Comparison of ENCODE assay signal across 22 mouse cellular contexts in genomic region chr6:18436127-18436812, GRCm38 (mm10).
DNase-seq lines count a peak whose midpoint lies in the region; ATAC-seq and TF ChIP-seq lines count a peak whose summit lies in the region.
"Had no signal": no experiment of that assay in that cellular context is flagged by ENCODE, and none has a peak within 500 bp of the region (broad histone marks: within the 10 kb centered on the region; RNA-seq: fewer than 3 reads in every experiment).

No protein-coding gene starts in this region.

- H3K27ac ChIP-seq in heart, embryonic 11.5 days (ENCODE audit: low read depth, low read length) = peak overlapping the region; percentile 63
- H3K27ac ChIP-seq in intestine, embryonic 14.5 days (ENCODE audit: low read depth) = peak overlapping the region; percentile 38; the same call in 1 of the 2 replicates
- no peak overlapping the region for H3K27ac ChIP-seq in intestine, postnatal 0 days (ENCODE audit: low read depth, low read length)
- peak overlapping the region; percentile 33; the same call in 1 of the 2 replicates for H3K27ac ChIP-seq in bone marrow, adult 2 months (ENCODE audit: control insufficient read depth, insufficient read depth, low read depth, low read length, poor library complexity)
- H3K27ac ChIP-seq in liver, embryonic 14.5 days = peak overlapping the region; percentile 36
- H3K27ac ChIP-seq in stomach, postnatal 0 days (replicated peaks) = no peak overlapping the region
- H3K27ac ChIP-seq: embryonic facial prominence, embryonic 15.5 days; gastrocnemius, adult 2 months; hindbrain, embryonic 13.5 days; kidney, embryonic 15.5 days; limb, embryonic 15.5 days; midbrain, embryonic 12.5 days; neural tube, embryonic 12.5 days had no signal

- H3K9me3 ChIP-seq in heart, embryonic 11.5 days (replicated peaks; ENCODE audit: control insufficient read depth, low read length) = no peaks in the 10 kb centered on the region
- no peaks in the 10 kb centered on the region for H3K9me3 ChIP-seq in intestine, embryonic 14.5 days (ENCODE audit: control insufficient read depth, low read length)
- no peaks in the 10 kb centered on the region for H3K9me3 ChIP-seq in intestine, postnatal 0 days (ENCODE audit: control insufficient read depth)
- no peaks in the 10 kb centered on the region for H3K9me3 ChIP-seq in liver, embryonic 14.5 days (ENCODE audit: control insufficient read depth, low read length)
- no peaks in the 10 kb centered on the region for H3K9me3 ChIP-seq in stomach, postnatal 0 days (ENCODE audit: control insufficient read depth, low read length)
- H3K9me3 ChIP-seq: embryonic facial prominence, embryonic 15.5 days; hindbrain, embryonic 13.5 days; kidney, embryonic 15.5 days; limb, embryonic 15.5 days; midbrain, embryonic 12.5 days; neural tube, embryonic 12.5 days had no signal

- no peak for TF ChIP-seq POLR2A in bone marrow, adult 2 months (IDR thresholded peaks at IDR 0.05; ENCODE audit: borderline replicate concordance, control insufficient read depth, low read depth, low read length)

- no peak for TF ChIP-seq CTCF in intestine, postnatal 0 days (IDR thresholded peaks at IDR 0.05; ENCODE audit: low read depth)
- TF ChIP-seq CTCF in bone marrow, adult 2 months (IDR thresholded peaks at IDR 0.05; ENCODE audit: control insufficient read depth, insufficient read depth, low read length) = no peak
- TF ChIP-seq CTCF in liver, embryonic 14.5 days (IDR thresholded peaks at IDR 0.05; ENCODE audit: low read depth) = no peak
- no peak for TF ChIP-seq CTCF in stomach, postnatal 0 days (IDR thresholded peaks at IDR 0.05; ENCODE audit: low read depth)

- TF ChIP-seq EP300 in liver, embryonic 14.5 days (IDR thresholded peaks at IDR 0.05; ENCODE audit: low read depth) = no peak
- TF ChIP-seq EP300 in stomach, postnatal 0 days (optimal IDR thresholded peaks at IDR 0.05) = no peak

- intact Hi-C loops in gastrocnemius, postnatal 14 days (cut with DNase I; ENCODE audit: low total_unique reads) = no loop called here

- H3K27me3 ChIP-seq in heart, embryonic 11.5 days (ENCODE audit: control insufficient read depth, insufficient read depth, low read length) = no peaks in the 10 kb centered on the region
- no peaks in the 10 kb centered on the region for H3K27me3 ChIP-seq in intestine, embryonic 14.5 days (replicated peaks; ENCODE audit: control insufficient read depth, insufficient read depth, low read length)
- no peaks in the 10 kb centered on the region for H3K27me3 ChIP-seq in intestine, postnatal 0 days (replicated peaks; ENCODE audit: control insufficient read depth, insufficient read depth, low read length)
- H3K27me3 ChIP-seq in liver, embryonic 14.5 days (ENCODE audit: control insufficient read depth, insufficient read depth, low read length) = no peaks in the 10 kb centered on the region
- no peaks in the 10 kb centered on the region for H3K27me3 ChIP-seq in stomach, postnatal 0 days (ENCODE audit: control insufficient read depth, insufficient read depth, low read length)
- H3K27me3 ChIP-seq: embryonic facial prominence, embryonic 15.5 days; hindbrain, embryonic 13.5 days; kidney, embryonic 15.5 days; limb, embryonic 15.5 days; midbrain, embryonic 12.5 days; neural tube, embryonic 12.5 days had no signal

- peak; percentile 70 for ATAC-seq in heart, embryonic 11.5 days (replicated peaks; ENCODE audit: insufficient number of reproducible peaks, low FRiP score, low TSS enrichment)
- ATAC-seq in intestine, embryonic 14.5 days (replicated peaks; ENCODE audit: low FRiP score, low TSS enrichment, low read depth) = no peak
- no peak for ATAC-seq in intestine, postnatal 0 days
- ATAC-seq in liver, embryonic 14.5 days (ENCODE audit: insufficient read depth) = no peak
- ATAC-seq in stomach, postnatal 0 days (ENCODE audit: low FRiP score, low TSS enrichment) = no peak
- ATAC-seq: inflammation-experienced regulatory T-cells, adult 6 months; lung, postnatal 0 days had no signal

- DNase-seq in heart, postnatal 4 days = no peak
- DNase-seq in intestine, embryonic 14.5 days (ENCODE audit: low spot score) = no peak
- no peak for DNase-seq in liver, embryonic 14.5 days (ENCODE audit: low read depth in 3 of 3, low spot score in 3 of 3)
- DNase-seq in stomach, postnatal 0 days (ENCODE audit: low spot score) = no peak
- DNase-seq in gastrocnemius, postnatal 14 days = no peak
- DNase-seq: adrenal gland, adult 2 months; B cell, adult 2 months; cerebellum, adult 9-11 months; gastrocnemius, adult 2 months; kidney, postnatal 4 days; right cerebral cortex, postnatal 4 days had no signal

- H3K4me3 ChIP-seq in heart, embryonic 11.5 days (ENCODE audit: low read depth, low read length) = no peak overlapping the region
- H3K4me3 ChIP-seq in intestine, embryonic 14.5 days (ENCODE audit: low read depth, low read length) = no peak overlapping the region
- H3K4me3 ChIP-seq in intestine, postnatal 0 days (ENCODE audit: low read depth, low read length) = no peak overlapping the region
- H3K4me3 ChIP-seq in bone marrow, adult 2 months (replicated peaks; ENCODE audit: control insufficient read depth, low read depth, low read length) = peak overlapping the region; percentile 54
- peak overlapping the region; percentile 54 to 60 for H3K4me3 ChIP-seq in liver, embryonic 14.5 days (ENCODE audit: insufficient read depth in 1 of 2, low read depth in 2 of 2, low read length in 2 of 2)
- no peak overlapping the region for H3K4me3 ChIP-seq in stomach, postnatal 0 days (ENCODE audit: low read depth, low read length)
- H3K4me3 ChIP-seq: embryonic facial prominence, embryonic 15.5 days; gastrocnemius, adult 2 months; hindbrain, embryonic 13.5 days; kidney, embryonic 15.5 days; limb, embryonic 15.5 days; midbrain, embryonic 12.5 days; neural tube, embryonic 12.5 days had no signal

- no peak overlapping the region for H3K9ac ChIP-seq in heart, embryonic 11.5 days (ENCODE audit: low read depth, low read length)
- H3K9ac ChIP-seq in intestine, embryonic 14.5 days (ENCODE audit: low read length) = no peak overlapping the region
- no peak overlapping the region for H3K9ac ChIP-seq in intestine, postnatal 0 days (ENCODE audit: low read depth, low read length)
- peak overlapping the region; percentile 59 for H3K9ac ChIP-seq in liver, embryonic 14.5 days (replicated peaks)
- H3K9ac ChIP-seq in stomach, postnatal 0 days (ENCODE audit: low read length) = no peak overlapping the region
- H3K9ac ChIP-seq: embryonic facial prominence, embryonic 15.5 days; hindbrain, embryonic 13.5 days; kidney, embryonic 15.5 days; limb, embryonic 15.5 days; midbrain, embryonic 12.5 days; neural tube, embryonic 12.5 days had no signal

- H3K4me2 ChIP-seq in heart, embryonic 11.5 days = no peak overlapping the region
- no peak overlapping the region for H3K4me2 ChIP-seq in intestine, embryonic 14.5 days (ENCODE audit: low read length)
- no peak overlapping the region for H3K4me2 ChIP-seq in intestine, postnatal 0 days (replicated peaks; ENCODE audit: low read depth)
- peak overlapping the region; percentile 71 for H3K4me2 ChIP-seq in liver, embryonic 14.5 days (ENCODE audit: low read depth)
- no peak overlapping the region for H3K4me2 ChIP-seq in stomach, postnatal 0 days (replicated peaks; ENCODE audit: low read depth)
- H3K4me2 ChIP-seq: embryonic facial prominence, embryonic 15.5 days; hindbrain, embryonic 13.5 days; kidney, embryonic 15.5 days; limb, embryonic 15.5 days; midbrain, embryonic 12.5 days; neural tube, embryonic 12.5 days had no signal

- 13% methylated on average over 4 of the region's 4 CpGs for WGBS in heart, embryonic 11.5 days (ENCODE audit: insufficient replicate concordance)
- WGBS in intestine, embryonic 14.5 days = 24% methylated on average over 4 of the region's 4 CpGs
- 64% methylated on average over 4 of the region's 4 CpGs for WGBS in intestine, postnatal 0 days
- WGBS in bone marrow, adult 2 months = 73% methylated on average over 4 of the region's 4 CpGs
- WGBS in liver, embryonic 14.5 days (ENCODE audit: insufficient replicate concordance) = 42% methylated on average over 4 of the region's 4 CpGs
- 65% methylated on average over 4 of the region's 4 CpGs for WGBS in stomach, postnatal 0 days

- H3K4me1 ChIP-seq in heart, embryonic 11.5 days (ENCODE audit: control insufficient read depth, insufficient read depth, low read length) = peaks cover 16% of the 10 kb centered on the region
- peaks cover 5% of the 10 kb centered on the region; the same call in 1 of the 2 replicates for H3K4me1 ChIP-seq in intestine, embryonic 14.5 days (replicated peaks; ENCODE audit: control insufficient read depth, insufficient read depth, low read length)
- no peaks in the 10 kb centered on the region for H3K4me1 ChIP-seq in intestine, postnatal 0 days (replicated peaks; ENCODE audit: control insufficient read depth, insufficient read depth, low read length)
- H3K4me1 ChIP-seq in bone marrow, adult 2 months (ENCODE audit: control insufficient read depth, insufficient read depth, low read length) = no peaks in the 10 kb centered on the region
- H3K4me1 ChIP-seq in liver, embryonic 14.5 days (replicated peaks; ENCODE audit: control insufficient read depth in 2 of 2, insufficient read depth in 2 of 2, low read length in 1 of 2) = peaks cover 26 to 37% of the 10 kb centered on the region in 2 experiments
- H3K4me1 ChIP-seq in stomach, postnatal 0 days (replicated peaks; ENCODE audit: control insufficient read depth, insufficient read depth) = no peaks in the 10 kb centered on the region
- H3K4me1 ChIP-seq: embryonic facial prominence, embryonic 15.5 days; hindbrain, embryonic 13.5 days; midbrain, embryonic 12.5 days; neural tube, embryonic 12.5 days had no signal

- H3K36me3 ChIP-seq in heart, embryonic 11.5 days (ENCODE audit: control insufficient read depth, insufficient read depth, low read length) = no peaks in the 10 kb centered on the region
- no peaks in the 10 kb centered on the region for H3K36me3 ChIP-seq in intestine, embryonic 14.5 days (ENCODE audit: control insufficient read depth, insufficient read depth, low read length)
- H3K36me3 ChIP-seq in intestine, postnatal 0 days (ENCODE audit: control insufficient read depth, insufficient read depth) = no peaks in the 10 kb centered on the region
- no peaks in the 10 kb centered on the region for H3K36me3 ChIP-seq in liver, embryonic 14.5 days (replicated peaks; ENCODE audit: control insufficient read depth, insufficient read depth, low read depth)
- no peaks in the 10 kb centered on the region for H3K36me3 ChIP-seq in stomach, postnatal 0 days (ENCODE audit: control insufficient read depth, insufficient read depth, low read length)
- H3K36me3 ChIP-seq: embryonic facial prominence, embryonic 15.5 days; midbrain, embryonic 12.5 days had no signal

Comparison
In these comparisons a context has a peak if more than half of its experiments do, and no peak if none do; other contexts are left out.
1. H3K27ac ChIP-seq: peak in heart, embryonic 11.5 days (single experiment), intestine, embryonic 14.5 days (single experiment), bone marrow, adult 2 months (single experiment) and liver, embryonic 14.5 days (single experiment); none in intestine, postnatal 0 days (single experiment) and stomach, postnatal 0 days (single experiment).
2. H3K4me3 ChIP-seq: peak in bone marrow, adult 2 months (single experiment) and liver, embryonic 14.5 days (2 of 2); none in heart, embryonic 11.5 days (single experiment), intestine, embryonic 14.5 days (single experiment), intestine, postnatal 0 days (single experiment) and stomach, postnatal 0 days (single experiment).